Mouse (Mus musculus) ES-Bruce4 (cell line): ENCODE measurements around the gene Abca3.

Experiments
- CTCF ChIP-seq: IDR thresholded peaks from one replicate; pipeline ENCODE4 v1.8.1; 2011; ENCODE audit warnings: low read depth, low read length
- EP300 ChIP-seq: IDR thresholded peaks from 2 replicates; pipeline ENCODE4 v1.6.1; 2011; ENCODE audit warnings: low read depth, low read length; ENCODE audit not compliant: insufficient read depth
- POLR2A ChIP-seq: IDR thresholded peaks from one replicate; pipeline ENCODE4 v1.8.1; 2011; ENCODE audit warnings: low read length; ENCODE audit not compliant: insufficient read depth

GRCm38 (mm10) chr17:24424489-24424888 is 72.7 kb downstream of the Abca3 start:
- TF ChIP-seq EP300 (no peak), CTCF (no peak), POLR2A (no peak)
